Mouse (Mus musculus) retina, postnatal 7 days (tissue): ENCODE results near the gene Hist1h2bg.
"Not testable (repeated sequence)": the region's sequence is repeated elsewhere in the genome, so short reads cannot be mapped to it uniquely, and the experiment has no call there.

Experiments
- DNase-seq: peaks from one replicate; pipeline ENCODE4 v3.0.0-alpha.2; 2012; ENCODE audit warnings: low read depth, low spot score

Hist1h2bg gene

GRCm38 (mm10) chr13:23571022-23571503 is at the start of gene Hist1h2bg, which contains the start of gene Hist1h2ae:
TSS of gene Hist1h2bg (plus strand) at chr13:23571396.
TSS of gene Hist1h2ae (minus strand) at chr13:23571220.
- DNase-seq = peak; percentile 73

- DNase-seq = no peak
Observed at GRCm38 (mm10) chr13:23521703-23522102, 49.5 kb upstream of the Hist1h2bg start.

- DNase-seq = no peak
Observed at GRCm38 (mm10) chr13:23523976-23524375, 47.2 kb upstream of the Hist1h2bg start.

- no peak for DNase-seq
Observed at GRCm38 (mm10) chr13:23524654-23525053, 46.5 kb upstream of the Hist1h2bg start.

- DNase-seq = no peak
Observed at GRCm38 (mm10) chr13:23525901-23526300, 45.3 kb upstream of the Hist1h2bg start.

GRCm38 (mm10) chr13:23526312-23526711 is 44.9 kb upstream of the Hist1h2bg start:
- peak; percentile 93 for DNase-seq

GRCm38 (mm10) chr13:23529005-23529404 is 42.2 kb upstream of the Hist1h2bg start:
- no peak for DNase-seq

- no peak for DNase-seq
Observed at GRCm38 (mm10) chr13:23529480-23530165, 41.6 kb upstream of the Hist1h2bg start.

- DNase-seq = no peak
Observed at GRCm38 (mm10) chr13:23530181-23530900, 40.9 kb upstream of the Hist1h2bg start.

GRCm38 (mm10) chr13:23530901-23531875 is 40.0 kb upstream of the Hist1h2bg start, which contains the start of gene Hist1h4h:
TSS of gene Hist1h4h (plus strand) at chr13:23531050.
- peak; percentile 92 for DNase-seq

GRCm38 (mm10) chr13:23532262-23533075 is 38.7 kb upstream of the Hist1h2bg start:
- no peak for DNase-seq

GRCm38 (mm10) chr13:23533560-23534367 is 37.4 kb upstream of the Hist1h2bg start, which contains the start of gene Hist1h2af:
TSS of gene Hist1h2af (plus strand) at chr13:23533906.
- DNase-seq = not testable (repeated sequence)

- no peak for DNase-seq
Observed at GRCm38 (mm10) chr13:23534368-23535131, 36.6 kb upstream of the Hist1h2bg start.

GRCm38 (mm10) chr13:23535137-23536075 is 35.8 kb upstream of the Hist1h2bg start, which contains the start of gene Hist1h3g:
TSS of gene Hist1h3g (plus strand) at chr13:23535422.
- DNase-seq = not testable (repeated sequence)

- DNase-seq = no peak
Observed at GRCm38 (mm10) chr13:23536076-23536822, 34.9 kb upstream of the Hist1h2bg start.

- DNase-seq = no peak
Observed at GRCm38 (mm10) chr13:23537006-23537710, 34.0 kb upstream of the Hist1h2bg start.
